Mouse (Mus musculus): ENCODE measurements around the gene Sos2. TPM values are rescaled to one million over a fixed set of nuclear protein-coding genes. Genes with fewer than 3 reads are reported as not detected.

The Sos2 gene
- total and polyA plus RNA-seq, 3 experiments: 9.8 to 17.8 TPM; not detected in 1

GRCm38 (mm10) chr12:69724018-69724710, 42.5 kb upstream of the Sos2 start:
- H3K79me2 ChIP-seq (ENCODE audit: control insufficient read depth, insufficient read depth, low read length, poor library complexity): peaks cover 17% of the 10 kb centered on the region
- H3K36me3 ChIP-seq (ENCODE audit: control insufficient read depth in 1 of 2, insufficient read depth in 2 of 2, low read length in 2 of 2): peaks cover 7 to 12% of the 10 kb centered on the region in 2 experiments

DNA sequence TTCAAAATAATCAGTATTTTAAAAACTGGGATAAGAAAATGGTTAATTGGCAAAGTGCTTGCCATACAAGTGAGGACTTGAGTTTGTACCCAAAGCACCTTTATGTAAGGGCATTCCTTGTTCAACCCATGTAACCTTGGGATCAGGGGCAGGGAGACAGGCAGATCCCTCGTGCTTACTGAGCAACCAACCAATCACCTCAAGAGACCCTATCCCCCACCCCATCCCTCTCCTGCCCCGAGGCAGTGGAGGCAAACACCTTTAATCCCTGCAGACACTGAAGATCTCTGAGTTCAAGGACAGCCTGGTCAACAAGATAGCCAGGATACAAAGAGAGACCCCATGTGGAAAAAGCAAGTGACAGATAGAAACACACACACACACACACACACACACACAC, 41.7 kb upstream of the Sos2 start:
- no peak overlapping the region for H3K27ac ChIP-seq (ENCODE audit: control insufficient read depth, low read depth, low read length)
- no peak for DNase-seq (ENCODE audit: low read depth, low spot score)
- H3K4me1 ChIP-seq (ENCODE audit: control insufficient read depth in 1 of 2, insufficient read depth in 2 of 2, low read length in 2 of 2): peaks cover 3 to 14% of the 10 kb centered on the region in 2 experiments; a peak in 3 of 4 replicates
- peak overlapping the region; percentile 91; the same call in 1 of the 2 replicates for H3K9ac ChIP-seq (ENCODE audit: control insufficient read depth, low read depth, low read length, poor library complexity, severe bottlenecking)
- H3K9me3 ChIP-seq (replicated peaks; ENCODE audit: insufficient read depth, low read length): no peaks in the 10 kb centered on the region
- TF ChIP-seq TBP (IDR thresholded peaks at IDR 0.05; ENCODE audit: low read depth, low read length) (no peak), GATA1 (IDR thresholded peaks at IDR 0.05; ENCODE audit: low read depth, low read length) (no peak), MAFK (IDR thresholded peaks at IDR 0.05; ENCODE audit: borderline replicate concordance, low read depth, low read length) (no peak), POLR2AphosphoS2 (IDR thresholded peaks at IDR 0.05; ENCODE audit: low read length) (no peak), SIN3A (IDR thresholded peaks at IDR 0.05; ENCODE audit: low read length) (no peak), KAT2A (conservative IDR thresholded peaks at IDR 0.05; ENCODE audit: low read depth, low read length) (no peak), CTCF (IDR thresholded peaks at IDR 0.05 in 2 of 3, conservative IDR thresholded peaks at IDR 0.05 in 1 of 3; ENCODE audit: control insufficient read depth in 1 of 3, insufficient read depth in 1 of 3, low read depth in 2 of 3, low read length in 3 of 3, poor library complexity in 1 of 3, severe bottlenecking in 1 of 3) (no peak), ZC3H11A (IDR thresholded peaks at IDR 0.05; ENCODE audit: low read depth, low read length) (no peak), POLR2AphosphoS5 (IDR thresholded peaks at IDR 0.05; ENCODE audit: borderline replicate concordance, low read depth, low read length) (no peak), ZMIZ1 (IDR thresholded peaks at IDR 0.05; ENCODE audit: low read depth, low read length) (no peak), ZKSCAN1 (IDR thresholded peaks at IDR 0.05; ENCODE audit: low read depth, low read length) (no peak), USF2 (IDR thresholded peaks at IDR 0.05; ENCODE audit: borderline replicate concordance in 1 of 2, insufficient read depth in 1 of 2, low read depth in 1 of 2, low read length in 2 of 2) (no peak), SMC3 (IDR thresholded peaks at IDR 0.05; ENCODE audit: low read depth, low read length) (no peak)
- H3K4me3 ChIP-seq (ENCODE audit: control insufficient read depth in 1 of 2, insufficient read depth in 1 of 2, low read depth in 2 of 2, low read length in 2 of 2): peak overlapping the region; percentile 95 to 96; a peak in 3 of 4 replicates
- H3K79me2 ChIP-seq (ENCODE audit: control insufficient read depth, insufficient read depth, low read length, poor library complexity): peaks cover 17% of the 10 kb centered on the region
- no peaks in the 10 kb centered on the region for H3K27me3 ChIP-seq (ENCODE audit: control insufficient read depth in 1 of 2, insufficient read depth in 2 of 2, low read length in 2 of 2)
- peaks cover 7 to 12% of the 10 kb centered on the region in 2 experiments for H3K36me3 ChIP-seq (ENCODE audit: control insufficient read depth in 1 of 2, insufficient read depth in 2 of 2, low read length in 2 of 2)

More at GRCm38 (mm10) chr12:69724018-69724710, 42.5 kb upstream of the Sos2 start:
- TF ChIP-seq TBP (IDR thresholded peaks at IDR 0.05; ENCODE audit: low read depth, low read length) (no peak), MAZ (IDR thresholded peaks at IDR 0.05; ENCODE audit: low read depth, low read length) (no peak), POLR2AphosphoS5 (IDR thresholded peaks at IDR 0.05; ENCODE audit: borderline replicate concordance, low read depth, low read length) (no peak), HCFC1 (IDR thresholded peaks at IDR 0.05; ENCODE audit: low read depth, low read length) (peak; percentile 42; the same call in 1 of the 2 replicates)
- Histone ChIP-seq H3K27me3 (ENCODE audit: control insufficient read depth in 1 of 2, insufficient read depth in 2 of 2, low read length in 2 of 2) (no peaks in the 10 kb centered on the region), H3K9ac (ENCODE audit: control insufficient read depth, low read depth, low read length, poor library complexity, severe bottlenecking) (peak overlapping the region; percentile 91), H3K4me3 (ENCODE audit: control insufficient read depth in 1 of 2, insufficient read depth in 1 of 2, low read depth in 2 of 2, low read length in 2 of 2) (peak overlapping the region; percentile 95 to 96), H3K4me1 (ENCODE audit: control insufficient read depth in 1 of 2, insufficient read depth in 2 of 2, low read length in 2 of 2) (peaks cover 3 to 14% of the 10 kb centered on the region in 2 experiments; a peak in 3 of 4 replicates), H3K9me3 (replicated peaks; ENCODE audit: insufficient read depth, low read length) (no peaks in the 10 kb centered on the region), H3K27ac (ENCODE audit: control insufficient read depth, low read depth, low read length) (peak overlapping the region; percentile 47)
- no peak for DNase-seq (ENCODE audit: low read depth, low spot score)
